Mouse (Mus musculus): ENCODE data around the gene Anapc13. TPM values are rescaled to one million over a fixed set of nuclear protein-coding genes. Genes with fewer than 3 reads are reported as not detected.

Gene Anapc13
- total and polyA plus RNA-seq, 2 experiments from 2014 or later = 49.9 to 136 TPM

DNA sequence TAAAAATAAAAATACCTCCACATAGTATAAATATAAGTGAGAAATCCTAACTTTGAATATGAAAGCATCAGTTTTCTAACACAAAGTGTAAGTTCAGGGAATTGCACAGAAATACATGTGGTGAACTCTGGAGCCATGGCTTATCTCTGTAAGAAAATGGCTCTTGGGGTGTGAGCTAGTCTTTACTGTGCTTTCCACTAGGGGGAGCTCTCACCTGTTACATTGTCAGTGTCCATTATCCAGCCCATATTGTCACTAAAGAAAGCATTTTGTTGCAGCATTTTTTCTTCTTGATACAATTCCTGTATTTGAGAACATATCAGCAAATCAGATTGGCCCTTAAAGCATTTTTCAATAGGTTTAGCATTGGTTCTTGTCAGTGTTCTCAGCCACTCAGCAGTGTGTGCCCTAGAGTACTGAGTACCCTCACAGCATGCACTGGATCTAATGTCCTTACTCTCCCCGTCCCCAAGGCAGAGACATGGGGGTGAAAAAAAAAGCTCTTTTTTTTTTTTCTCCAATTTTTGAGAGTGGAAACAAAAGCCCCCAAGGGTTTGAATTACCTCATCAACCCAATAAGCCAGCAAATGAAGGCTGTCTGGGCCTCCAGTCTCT is 6.9 kb downstream of the Anapc13 start:
- Histone ChIP-seq H3K27ac (ENCODE audit: low read depth, low read length) (peak overlapping the region; percentile 7; the same call in 1 of the 2 replicates), H3K36me3 (ENCODE audit: insufficient read depth, low read length) (peaks cover 3% of the 10 kb centered on the region; the same call in 1 of the 2 replicates), H3K27me3 (ENCODE audit: insufficient read depth, low read length) (no peaks in the 10 kb centered on the region), H3K4me2 (ENCODE audit: low read depth, low read length, poor library complexity, severe bottlenecking) (no peak overlapping the region), H3K4me3 (ENCODE audit: low read depth, low read length) (no peak overlapping the region), H3K9ac (replicated peaks; ENCODE audit: low read length, poor library complexity, severe bottlenecking) (no peak overlapping the region), H3K9me3 (ENCODE audit: low read length) (no peaks in the 10 kb centered on the region), H3K4me1 (ENCODE audit: insufficient read depth, low read length) (no peaks in the 10 kb centered on the region)
- ATAC-seq (ENCODE audit: low FRiP score) (peak; percentile 75; the same call in 1 of the 2 replicates), DNase-seq (ENCODE audit: low spot score) (peak; percentile 87)
- peak; percentile 91 for TF ChIP-seq CTCF (IDR thresholded peaks at IDR 0.05)
- 44% methylated on average over 1 of the region's 1 CpGs for WGBS

DNA sequence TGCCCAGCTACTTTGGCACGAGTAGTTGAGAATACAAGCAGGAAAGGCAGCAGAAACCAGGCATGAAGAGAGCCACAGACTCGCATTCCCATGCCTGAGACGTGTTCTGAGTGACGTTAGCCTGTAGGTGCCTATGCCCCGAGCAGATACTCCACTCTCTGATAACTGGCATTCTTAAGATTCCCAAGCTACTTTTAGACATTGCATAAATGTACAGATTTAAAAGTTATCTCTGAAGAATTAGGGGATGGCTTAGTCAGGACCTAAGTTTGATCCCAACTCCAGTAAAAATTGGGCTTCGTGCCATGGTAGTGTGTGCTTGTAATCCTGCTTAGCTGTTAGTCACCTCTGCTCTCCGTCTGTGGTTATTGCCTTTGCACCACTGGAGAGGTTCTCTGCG is 8.4 kb downstream of the Anapc13 start:
- Histone ChIP-seq H3K9ac (replicated peaks; ENCODE audit: low read length, poor library complexity, severe bottlenecking) (no peak overlapping the region), H3K4me2 (ENCODE audit: low read depth, low read length, poor library complexity, severe bottlenecking) (no peak overlapping the region), H3K4me3 (ENCODE audit: low read depth, low read length) (no peak overlapping the region), H3K36me3 (ENCODE audit: insufficient read depth, low read length) (peaks cover 3% of the 10 kb centered on the region; the same call in 1 of the 2 replicates), H3K27me3 (ENCODE audit: insufficient read depth, low read length) (no peaks in the 10 kb centered on the region), H3K9me3 (ENCODE audit: low read length) (no peaks in the 10 kb centered on the region), H3K27ac (ENCODE audit: low read depth, low read length) (no peak overlapping the region), H3K4me1 (ENCODE audit: insufficient read depth, low read length) (no peaks in the 10 kb centered on the region)
- ATAC-seq (ENCODE audit: low FRiP score) (no peak), DNase-seq (ENCODE audit: low spot score) (no peak)
- WGBS = 89% methylated on average over 8 of the region's 8 CpGs
- TF ChIP-seq CTCF (IDR thresholded peaks at IDR 0.05) = no peak

DNA sequence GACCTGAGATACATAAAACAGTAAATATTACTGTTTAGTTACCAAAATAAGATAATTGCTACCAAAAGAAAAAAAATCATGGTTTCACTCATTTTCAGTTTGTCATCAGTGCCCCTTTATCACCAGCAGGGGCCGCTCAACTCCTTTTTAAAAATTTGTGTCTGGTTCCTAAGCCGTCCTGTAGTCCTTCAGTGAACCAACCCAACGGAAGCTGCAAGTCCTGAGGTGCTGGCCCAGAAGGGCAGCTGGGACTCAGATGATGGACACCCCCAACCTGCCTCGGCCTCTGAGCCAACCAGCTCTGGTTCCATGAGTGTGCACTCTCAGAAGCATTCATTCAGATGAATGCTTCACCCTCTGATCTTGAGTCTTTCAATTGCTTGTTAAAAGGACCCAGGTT is 10.5 kb downstream of the Anapc13 start:
- Histone ChIP-seq H3K4me3 (ENCODE audit: low read depth, low read length) (no peak overlapping the region), H3K9ac (replicated peaks; ENCODE audit: low read length, poor library complexity, severe bottlenecking) (no peak overlapping the region), H3K27me3 (ENCODE audit: insufficient read depth, low read length) (no peaks in the 10 kb centered on the region), H3K36me3 (ENCODE audit: insufficient read depth, low read length) (0 out of 2 replicates have a peak, but pooled peaks cover 3% of the 10 kb centered on the region), H3K9me3 (ENCODE audit: low read length) (no peaks in the 10 kb centered on the region), H3K27ac (ENCODE audit: low read depth, low read length) (no peak overlapping the region), H3K4me2 (ENCODE audit: low read depth, low read length, poor library complexity, severe bottlenecking) (no peak overlapping the region), H3K4me1 (ENCODE audit: insufficient read depth, low read length) (no peaks in the 10 kb centered on the region)
- peak; percentile 75 for DNase-seq (ENCODE audit: low spot score)
- 3% methylated on average over 4 of the region's 4 CpGs for WGBS
- no peak; the same call in 1 of the 2 replicates for ATAC-seq (ENCODE audit: low FRiP score)
- TF ChIP-seq CTCF (IDR thresholded peaks at IDR 0.05) = peak; percentile 87

DNA sequence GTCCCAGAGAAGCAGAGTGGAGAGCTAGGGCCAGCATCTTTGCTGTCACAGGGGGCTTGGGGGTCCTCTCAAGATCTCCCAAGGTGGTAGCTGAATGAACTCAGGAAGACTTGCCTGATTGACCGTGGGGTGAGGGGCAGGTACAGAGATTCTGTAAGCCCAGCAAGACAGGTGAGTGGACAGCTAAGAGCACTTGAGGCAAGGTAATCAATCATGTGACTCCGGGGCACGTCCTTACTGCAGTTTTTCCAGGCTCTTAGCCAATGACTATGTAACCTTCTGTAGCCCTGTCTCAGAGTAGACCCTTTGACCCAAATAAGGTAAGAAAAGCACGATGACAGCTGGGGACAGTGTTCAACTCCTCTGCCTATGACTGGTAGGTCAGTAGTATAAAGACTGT is 11.0 kb downstream of the Anapc13 start:
- no peak for ATAC-seq (ENCODE audit: low FRiP score)
- Histone ChIP-seq H3K27ac (ENCODE audit: low read depth, low read length) (no peak overlapping the region), H3K4me2 (ENCODE audit: low read depth, low read length, poor library complexity, severe bottlenecking) (no peak overlapping the region), H3K9me3 (ENCODE audit: low read length) (no peaks in the 10 kb centered on the region), H3K27me3 (ENCODE audit: insufficient read depth, low read length) (no peaks in the 10 kb centered on the region), H3K4me3 (ENCODE audit: low read depth, low read length) (no peak overlapping the region), H3K4me1 (ENCODE audit: insufficient read depth, low read length) (no peaks in the 10 kb centered on the region), H3K36me3 (ENCODE audit: insufficient read depth, low read length) (0 out of 2 replicates have a peak, but pooled peaks cover 3% of the 10 kb centered on the region), H3K9ac (replicated peaks; ENCODE audit: low read length, poor library complexity, severe bottlenecking) (no peak overlapping the region)
- no peak for DNase-seq (ENCODE audit: low spot score)
- no peak for TF ChIP-seq CTCF (IDR thresholded peaks at IDR 0.05)
- WGBS = 88% methylated on average over 4 of the region's 4 CpGs

DNA sequence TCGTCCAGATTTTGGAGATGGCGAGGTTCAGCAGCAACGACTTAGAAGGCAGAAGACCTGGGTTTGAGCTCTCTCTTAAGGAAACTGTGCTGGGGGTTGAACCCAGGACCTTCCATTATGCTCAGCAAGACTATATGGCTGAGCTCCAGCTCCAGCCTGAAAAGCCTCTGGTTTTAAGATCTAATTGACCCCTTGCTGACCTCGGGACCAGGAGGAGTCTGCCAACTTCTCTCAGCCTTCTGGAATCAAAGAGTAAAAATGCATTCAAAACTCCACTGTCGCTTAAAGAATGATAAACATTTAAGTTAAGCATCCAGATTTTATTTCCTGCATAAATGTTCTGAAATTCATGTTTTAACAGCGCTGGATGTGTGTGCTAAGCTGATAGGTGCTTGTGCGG is 12.9 kb downstream of the Anapc13 start:
- ATAC-seq (ENCODE audit: low FRiP score) = no peak
- no peak for TF ChIP-seq CTCF (IDR thresholded peaks at IDR 0.05)
- Histone ChIP-seq H3K9ac (replicated peaks; ENCODE audit: low read length, poor library complexity, severe bottlenecking) (no peak overlapping the region), H3K4me2 (ENCODE audit: low read depth, low read length, poor library complexity, severe bottlenecking) (no peak overlapping the region), H3K4me3 (ENCODE audit: low read depth, low read length) (no peak overlapping the region), H3K4me1 (ENCODE audit: insufficient read depth, low read length) (peaks cover 6% of the 10 kb centered on the region), H3K36me3 (ENCODE audit: insufficient read depth, low read length) (0 out of 2 replicates have a peak, but pooled peaks cover 3% of the 10 kb centered on the region), H3K9me3 (ENCODE audit: low read length) (no peaks in the 10 kb centered on the region), H3K27ac (ENCODE audit: low read depth, low read length) (no peak overlapping the region), H3K27me3 (ENCODE audit: insufficient read depth, low read length) (no peaks in the 10 kb centered on the region)
- WGBS = 67% methylated on average over 7 of the region's 7 CpGs
- DNase-seq (ENCODE audit: low spot score) = no peak

DNA sequence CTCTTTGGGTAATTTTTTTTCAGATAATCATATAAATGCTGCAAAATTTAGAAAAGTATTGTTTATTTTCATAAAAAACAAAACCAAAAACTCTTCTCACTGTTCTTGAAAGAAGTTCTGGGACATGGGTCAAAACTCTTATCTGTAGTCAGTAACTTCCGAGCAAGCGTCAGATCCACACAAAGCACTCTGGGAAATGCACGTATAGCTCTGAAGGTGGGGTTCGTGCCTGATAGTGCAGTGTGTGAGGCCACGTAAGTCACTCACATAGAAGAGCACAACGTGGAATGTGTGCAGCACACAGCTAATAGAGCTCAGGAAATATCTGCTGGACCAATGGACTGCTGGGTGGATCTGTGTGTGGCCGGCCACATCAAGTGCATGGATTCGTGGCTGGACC is 13.4 kb downstream of the Anapc13 start:
- DNase-seq (ENCODE audit: low spot score) (no peak), ATAC-seq (ENCODE audit: low FRiP score) (no peak)
- WGBS = 84% methylated on average over 8 of the region's 8 CpGs
- no peak for TF ChIP-seq CTCF (IDR thresholded peaks at IDR 0.05)
- no peaks in the 10 kb centered on the region for H3K9me3 ChIP-seq (ENCODE audit: low read length)
- no peak overlapping the region for H3K27ac ChIP-seq (ENCODE audit: low read depth, low read length)
- no peaks in the 10 kb centered on the region for H3K36me3 ChIP-seq (ENCODE audit: insufficient read depth, low read length)
- no peak overlapping the region for H3K9ac ChIP-seq (replicated peaks; ENCODE audit: low read length, poor library complexity, severe bottlenecking)
- H3K4me1 ChIP-seq (ENCODE audit: insufficient read depth, low read length) = peaks cover 10% of the 10 kb centered on the region
- H3K27me3 ChIP-seq (ENCODE audit: insufficient read depth, low read length) = no peaks in the 10 kb centered on the region
- H3K4me2 ChIP-seq (ENCODE audit: low read depth, low read length, poor library complexity, severe bottlenecking) = no peak overlapping the region
- no peak overlapping the region for H3K4me3 ChIP-seq (ENCODE audit: low read depth, low read length)
